Mouse (Mus musculus): ENCODE results near the gene Hoxd4.

Hoxd4 gene

GRCm38 (mm10) chr2:74741979-74742277 lies 30.2 kb downstream of the Hoxd4 start:
- DNase-seq (ENCODE audit: low read depth, low spot score), result no peak

GRCm38 (mm10) chr2:74745540-74746297 lies 34.0 kb downstream of the Hoxd4 start:
- DNase-seq (ENCODE audit: low read depth, low spot score), result no peak

- no peak for DNase-seq (ENCODE audit: low read depth, low spot score)
Measured at GRCm38 (mm10) chr2:74746298-74746921, 34.7 kb downstream of the Hoxd4 start.

GRCm38 (mm10) chr2:74747006-74747405 lies 35.3 kb downstream of the Hoxd4 start:
- DNase-seq (ENCODE audit: low read depth, low spot score), result no peak

DNA sequence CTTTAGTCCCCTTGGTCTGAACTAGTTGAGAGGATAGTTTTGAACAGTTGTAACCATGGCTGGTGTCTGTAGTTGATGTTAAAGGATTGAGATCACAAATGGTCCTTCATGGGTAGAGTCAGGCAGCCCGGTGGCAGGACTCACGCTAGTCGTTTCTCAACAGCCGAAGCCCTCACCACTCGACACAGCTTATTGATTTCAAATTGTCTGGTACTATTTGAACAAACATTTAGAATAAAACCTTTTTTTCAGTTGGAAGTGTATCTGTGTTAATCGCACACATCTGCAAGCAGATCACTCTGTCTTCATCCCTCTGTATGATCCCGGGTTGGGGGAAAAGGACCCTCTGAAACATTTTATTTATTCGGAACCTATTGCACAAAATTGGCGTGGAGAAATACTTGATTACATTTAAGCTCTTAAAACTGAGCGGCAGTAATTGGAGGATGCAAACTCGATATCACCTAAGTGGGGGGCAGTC lies 36.0 kb downstream of the Hoxd4 start:
- DNase-seq (ENCODE audit: low read depth, low spot score), result no peak

DNA sequence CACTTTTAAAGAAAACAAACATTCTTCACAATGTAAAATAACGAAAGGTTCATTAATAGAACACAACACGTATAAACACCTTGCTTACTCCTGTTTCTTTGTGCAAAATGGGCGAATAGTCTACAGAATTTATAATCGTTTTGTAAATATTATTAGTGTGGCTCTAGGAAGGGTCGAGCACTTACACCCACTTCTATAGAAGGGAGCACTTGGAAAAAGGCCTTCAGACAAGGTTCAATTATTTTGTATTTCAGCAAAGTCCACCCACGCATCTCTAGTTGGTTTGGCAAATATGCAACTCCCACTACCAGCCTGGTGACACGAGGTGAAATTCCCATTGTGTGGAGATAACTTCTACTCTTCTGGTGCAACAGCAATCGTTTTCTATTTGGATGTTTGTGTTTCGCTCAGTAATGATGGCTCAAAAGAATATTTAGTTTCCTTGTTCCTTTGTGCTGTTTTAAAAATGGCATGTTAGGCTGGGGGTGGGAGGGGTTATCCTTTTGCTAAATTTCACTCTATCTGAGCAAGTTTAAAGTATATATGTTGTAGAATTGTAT lies 36.8 kb downstream of the Hoxd4 start:
- no peak for DNase-seq (ENCODE audit: low read depth, low spot score)

DNA sequence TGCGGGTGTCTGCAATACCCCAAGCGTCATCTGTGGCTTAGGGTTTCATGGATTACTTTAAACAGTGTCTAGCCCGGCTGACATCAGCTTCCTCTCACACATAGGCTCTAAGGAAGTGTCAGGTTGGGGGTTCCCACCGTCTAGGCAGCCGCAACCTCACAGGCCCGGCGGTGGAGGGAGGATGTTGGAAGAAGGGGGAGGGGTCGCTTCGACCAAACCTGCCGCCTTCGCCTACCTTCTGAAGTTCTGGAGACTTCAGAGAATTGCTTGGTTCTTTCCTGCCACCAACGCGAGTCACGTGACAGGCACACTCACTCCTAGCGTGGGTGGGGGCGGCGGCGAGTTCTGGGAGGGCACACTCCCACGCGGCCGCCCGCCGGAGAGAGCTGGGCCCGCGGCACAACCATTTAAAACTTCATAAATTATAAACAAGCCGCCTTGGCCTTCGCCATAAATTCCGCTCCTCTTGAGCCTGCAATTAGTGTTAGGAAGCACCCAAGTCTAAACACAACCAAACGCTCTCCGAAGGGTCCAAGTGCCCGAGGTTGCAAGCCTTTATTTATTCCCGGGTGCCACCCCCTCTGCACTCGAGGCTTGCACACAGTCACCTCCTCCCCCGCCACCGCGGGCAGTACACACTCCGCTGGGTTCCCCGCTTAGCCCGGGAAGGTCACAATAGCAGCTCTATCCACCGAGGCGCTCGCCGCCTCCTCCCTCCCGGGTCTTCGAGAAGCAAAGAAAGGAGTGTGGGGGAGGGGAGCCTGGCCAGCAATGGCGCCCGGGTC lies 37.8 kb downstream of the Hoxd4 start:
- DNase-seq (ENCODE audit: low read depth, low spot score), result no peak

GRCm38 (mm10) chr2:74750731-74751250 lies 39.1 kb downstream of the Hoxd4 start:
- no peak for DNase-seq (ENCODE audit: low read depth, low spot score)

GRCm38 (mm10) chr2:74751861-74752260 lies 40.1 kb downstream of the Hoxd4 start:
- DNase-seq (ENCODE audit: low read depth, low spot score), result no peak

- no peak for DNase-seq (ENCODE audit: low read depth, low spot score)
Measured at GRCm38 (mm10) chr2:74752431-74753174, 40.9 kb downstream of the Hoxd4 start.

- DNase-seq (ENCODE audit: low read depth, low spot score), result no peak
Measured at GRCm38 (mm10) chr2:74753175-74753523, 41.4 kb downstream of the Hoxd4 start.

DNA sequence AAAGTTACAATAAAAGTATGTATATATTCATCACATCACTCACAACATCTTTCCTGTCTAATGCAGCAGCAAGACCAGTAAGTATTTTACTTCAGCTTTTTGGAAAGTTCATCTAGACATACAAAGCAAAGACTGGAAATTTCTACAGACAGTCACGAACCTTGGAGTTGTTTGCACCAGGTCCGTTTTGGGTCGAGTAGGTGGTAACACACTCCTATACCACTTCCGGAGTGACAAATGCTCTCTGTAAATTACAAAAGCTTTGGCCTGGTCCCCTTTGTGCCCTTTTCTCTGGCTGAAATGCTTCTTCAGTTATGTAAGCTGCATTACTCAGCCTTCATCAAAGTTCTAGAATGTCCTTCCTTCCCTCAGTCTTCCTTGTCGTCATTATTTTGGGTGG lies 42.0 kb downstream of the Hoxd4 start:
- no peak for DNase-seq (ENCODE audit: low read depth, low spot score)

GRCm38 (mm10) chr2:74760146-74760545 lies 48.4 kb downstream of the Hoxd4 start:
- DNase-seq (ENCODE audit: low read depth, low spot score), result no peak

DNA sequence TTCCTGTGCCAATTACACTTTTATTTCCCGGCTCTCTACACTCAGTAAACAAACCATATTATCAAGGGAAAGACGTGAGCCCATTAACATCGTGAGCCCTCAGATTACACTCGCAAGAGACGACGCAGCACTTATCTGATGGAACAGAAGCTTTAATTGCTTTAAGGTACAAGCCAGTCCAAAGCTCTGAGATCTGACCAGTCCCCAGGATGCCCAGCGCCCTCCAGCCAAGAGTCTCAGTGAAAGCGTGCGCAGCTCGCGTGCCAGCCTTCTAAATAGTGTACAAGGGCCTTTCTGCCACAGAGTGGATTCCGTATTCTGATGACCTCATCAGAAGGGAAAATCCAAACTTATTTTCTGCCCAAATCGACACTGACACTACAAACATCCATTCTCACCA lies 50.2 kb downstream of the Hoxd4 start:
- no peak for DNase-seq (ENCODE audit: low read depth, low spot score)

- DNase-seq (ENCODE audit: low read depth, low spot score), result no peak
Measured at GRCm38 (mm10) chr2:74762522-74763244, 51.0 kb downstream of the Hoxd4 start, which contains the start of gene Hoxd1. Hoxd1 (plus strand) TSS chr2:74762980.

- no peak for DNase-seq (ENCODE audit: low read depth, low spot score)
Measured at GRCm38 (mm10) chr2:74763245-74763735, 51.6 kb downstream of the Hoxd4 start.

- DNase-seq (ENCODE audit: low read depth, low spot score), result no peak
Measured at GRCm38 (mm10) chr2:74763976-74764375, 52.2 kb downstream of the Hoxd4 start.

- DNase-seq (ENCODE audit: low read depth, low spot score), result no peak
Measured at GRCm38 (mm10) chr2:74774359-74774758, 62.6 kb downstream of the Hoxd4 start.

DNA sequence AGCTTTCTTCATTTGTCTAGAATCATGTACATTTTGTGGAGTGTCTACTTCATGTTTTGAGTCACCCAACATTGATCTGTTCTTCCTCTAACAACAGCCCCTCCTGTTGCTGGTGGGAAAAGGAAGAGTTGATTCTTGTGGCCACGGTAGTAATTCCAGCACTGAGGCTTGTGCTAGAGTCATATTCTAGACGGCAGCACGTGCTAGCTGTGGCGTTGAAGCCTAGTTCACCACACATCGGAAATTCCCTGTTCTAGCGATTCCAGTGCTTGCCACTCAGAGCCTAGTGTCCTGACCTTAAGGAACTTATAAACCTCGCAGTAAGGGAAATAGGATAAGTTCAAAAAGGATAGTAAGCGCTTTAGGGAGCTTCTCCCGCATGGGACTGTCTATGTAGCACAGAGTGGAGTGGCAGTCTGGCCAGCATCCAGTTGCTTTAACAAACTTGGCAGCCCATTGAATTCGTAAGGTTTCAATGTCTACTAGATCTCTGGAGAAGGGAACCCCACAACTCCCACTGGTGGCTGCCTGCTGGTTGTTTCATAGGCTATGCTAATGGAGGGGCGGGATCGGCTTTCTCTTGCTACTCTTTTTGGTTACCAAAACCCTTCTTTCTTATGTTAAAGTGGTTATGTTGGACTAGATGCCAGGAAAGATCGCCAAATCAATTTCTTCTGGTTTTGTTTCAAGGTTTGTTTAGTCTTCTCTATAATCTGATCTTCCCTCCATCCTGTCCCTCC lies 66.0 kb downstream of the Hoxd4 start:
- no peak for DNase-seq (ENCODE audit: low read depth, low spot score)
